Comparison of ENCODE assay signal across 27 mouse cellular contexts in genomic region chr5:76287062-76287461, GRCm38 (mm10). TPM values are rescaled to one million over a fixed set of nuclear protein-coding genes. Genes with fewer than 3 reads are reported as not detected.
DNase-seq lines count a peak whose midpoint lies in the region; ATAC-seq and TF ChIP-seq lines count a peak whose summit lies in the region.
"Had no signal": no experiment of that assay in that cellular context is flagged by ENCODE, and none has a peak within 500 bp of the region (broad histone marks: within the 10 kb centered on the region; RNA-seq: fewer than 3 reads in every experiment).

No protein-coding gene starts in this region.

- H3K9ac ChIP-seq in liver, embryonic 14.5 days (replicated peaks), result no peak overlapping the region
- H3K9ac ChIP-seq in liver, embryonic 11.5 days (ENCODE audit: low read depth, low read length), result no peak overlapping the region
- H3K9ac ChIP-seq: embryonic facial prominence, embryonic 12.5 days; hindbrain, embryonic 14.5 days; limb, embryonic 15.5 days; lung, embryonic 14.5 days; stomach, embryonic 15.5 days had no signal

- WGBS in liver, embryonic 14.5 days (ENCODE audit: insufficient replicate concordance), result 50% methylated on average over 5 of the region's 5 CpGs
- 74% methylated on average over 5 of the region's 5 CpGs for WGBS in liver, embryonic 11.5 days

- no peak for ATAC-seq in liver, embryonic 14.5 days (ENCODE audit: insufficient read depth)
- no peak for ATAC-seq in liver, embryonic 11.5 days (replicated peaks; ENCODE audit: low FRiP score)
- ATAC-seq: forebrain, embryonic 16.5 days had no signal

- H3K4me3 ChIP-seq in gastrocnemius, adult 2 months, result no peak overlapping the region
- H3K4me3 ChIP-seq in liver, embryonic 14.5 days (ENCODE audit: insufficient read depth in 1 of 2, low read depth in 2 of 2, low read length in 2 of 2), result no peak overlapping the region
- H3K4me3 ChIP-seq in liver, embryonic 11.5 days (ENCODE audit: low read depth, low read length), result no peak overlapping the region
- H3K4me3 ChIP-seq: embryonic facial prominence, embryonic 12.5 days; heart, embryonic 10.5 days; limb, embryonic 15.5 days; stomach, embryonic 15.5 days had no signal

- intact Hi-C loops in gastrocnemius, adult 2 months (cut with DNase I), result no loop called here

- no peak for DNase-seq in gastrocnemius, adult 2 months
- DNase-seq in gastrocnemius, postnatal 4 days (ENCODE audit: low spot score in 2 of 2), result no peak
- DNase-seq in liver, embryonic 14.5 days (ENCODE audit: low read depth in 3 of 3, low spot score in 3 of 3), result no peak
- no peak for DNase-seq in liver, embryonic 11.5 days (ENCODE audit: low spot score)
- peak; percentile 29 for DNase-seq in ZHBTc4 (ENCODE audit: low read depth, low spot score)
- no peak for DNase-seq in cerebellum, adult 8-10 months
- no peak for DNase-seq in right cerebral cortex, postnatal 25 days
- no peak for DNase-seq in gastrocnemius, postnatal 10 days
- DNase-seq: adrenal gland, postnatal 10 days; cerebellum, adult 9-10 months; heart, postnatal 14 days; kidney, adult 2 months; kidney, postnatal 36 days; lung, embryonic 14.5 days; midbrain, embryonic 14.5 days; right cerebral cortex, adult 18-20 months had no signal

- H3K27ac ChIP-seq in gastrocnemius, adult 2 months, result no peak overlapping the region
- H3K27ac ChIP-seq in liver, embryonic 14.5 days, result no peak overlapping the region
- H3K27ac ChIP-seq in liver, embryonic 11.5 days (ENCODE audit: low read depth, low read length), result no peak overlapping the region
- H3K27ac ChIP-seq: embryonic facial prominence, embryonic 12.5 days; heart, embryonic 10.5 days; hindbrain, embryonic 14.5 days; limb, embryonic 15.5 days; stomach, embryonic 15.5 days had no signal

- peak; percentile 35; the same call in 1 of the 2 replicates for TF ChIP-seq CTCF in gastrocnemius, adult 2 months (IDR thresholded peaks at IDR 0.05)
- 0 out of 2 replicates have a peak, but pooled peaks have one; percentile 9 for TF ChIP-seq CTCF in liver, embryonic 14.5 days (IDR thresholded peaks at IDR 0.05; ENCODE audit: low read depth)

- no peaks in the 10 kb centered on the region for H3K27me3 ChIP-seq in liver, embryonic 14.5 days (ENCODE audit: control insufficient read depth, insufficient read depth, low read length)
- H3K27me3 ChIP-seq in liver, embryonic 11.5 days (replicated peaks; ENCODE audit: control insufficient read depth, insufficient read depth, low read length), result no peaks in the 10 kb centered on the region
- H3K27me3 ChIP-seq: embryonic facial prominence, embryonic 12.5 days; limb, embryonic 15.5 days; stomach, embryonic 15.5 days had no signal

- H3K4me2 ChIP-seq in liver, embryonic 14.5 days (ENCODE audit: low read depth), result no peak overlapping the region
- no peak overlapping the region for H3K4me2 ChIP-seq in liver, embryonic 11.5 days
- H3K4me2 ChIP-seq: embryonic facial prominence, embryonic 12.5 days; hindbrain, embryonic 14.5 days; limb, embryonic 15.5 days; lung, embryonic 14.5 days; stomach, embryonic 15.5 days had no signal

- H3K9me3 ChIP-seq in liver, embryonic 14.5 days (ENCODE audit: control insufficient read depth, low read length), result no peaks in the 10 kb centered on the region
- no peaks in the 10 kb centered on the region for H3K9me3 ChIP-seq in liver, embryonic 11.5 days (ENCODE audit: control insufficient read depth, low read length)
- H3K9me3 ChIP-seq: embryonic facial prominence, embryonic 12.5 days; G1E; heart, embryonic 10.5 days; limb, embryonic 15.5 days; stomach, embryonic 15.5 days had no signal

- TF ChIP-seq EP300 in liver, embryonic 14.5 days (IDR thresholded peaks at IDR 0.05; ENCODE audit: low read depth), result no peak

- H3K36me3 ChIP-seq in liver, embryonic 14.5 days (replicated peaks; ENCODE audit: control insufficient read depth, insufficient read depth, low read depth), result no peaks in the 10 kb centered on the region
- no peaks in the 10 kb centered on the region for H3K36me3 ChIP-seq in liver, embryonic 11.5 days (ENCODE audit: control insufficient read depth, insufficient read depth, low read length)
- H3K36me3 ChIP-seq: embryonic facial prominence, embryonic 12.5 days; heart, embryonic 10.5 days; stomach, embryonic 15.5 days had no signal

- H3K4me1 ChIP-seq in liver, embryonic 14.5 days (replicated peaks; ENCODE audit: control insufficient read depth in 2 of 2, insufficient read depth in 2 of 2, low read length in 1 of 2), result peaks cover 0 to 2% of the 10 kb centered on the region in 2 experiments; a peak in 1 of 4 replicates
- H3K4me1 ChIP-seq in liver, embryonic 11.5 days (replicated peaks; ENCODE audit: control insufficient read depth, insufficient read depth, low read length), result 0 out of 2 replicates have a peak, but pooled peaks cover 6% of the 10 kb centered on the region
- H3K4me1 ChIP-seq: embryonic facial prominence, embryonic 12.5 days; heart, embryonic 10.5 days; limb, embryonic 15.5 days; stomach, embryonic 15.5 days had no signal

RNA-seq across cellular contexts. Expression of gene Clock, which starts 17.5 kb away (rescaled TPM):
- 10 to 100 TPM; 20.4 to 32.5 TPM for total RNA-seq in gastrocnemius, adult 2 months (2021)
- 10 to 100 TPM; 20.5 to 25.1 TPM for total RNA-seq in gastrocnemius, postnatal 4 days (2021)
- 1.2 and 1.6 TPM in 2 replicates for polyA plus RNA-seq in liver, embryonic 14.5 days (2012; rRNA removed)
- polyA plus RNA-seq in liver, embryonic 14.5 days (2014; fragmentation: Nextera tagmentation; extraction: Ambion mirVana), result 1.7 TPM in 2 replicates
- 6.6 and 8.2 TPM in 2 replicates for polyA plus RNA-seq in liver, embryonic 11.5 days (2014; fragmentation: Nextera tagmentation; extraction: Ambion mirVana)
- 10 to 100 TPM; 14.1 to 19.6 TPM for total RNA-seq in gastrocnemius, postnatal 10 days (2021)

RNA-seq across cellular contexts. Expression of gene Pdcl2, which starts 43.9 kb away (rescaled TPM):
- total RNA-seq in gastrocnemius, adult 2 months (2021), result not detected
- not detected for total RNA-seq in gastrocnemius, postnatal 4 days (2021)
- polyA plus RNA-seq in liver, embryonic 14.5 days (2012; rRNA removed), result not detected in 2 replicates
- polyA plus RNA-seq in liver, embryonic 14.5 days (2014; fragmentation: Nextera tagmentation; extraction: Ambion mirVana), result not detected in 2 replicates
- polyA plus RNA-seq in liver, embryonic 11.5 days (2014; fragmentation: Nextera tagmentation; extraction: Ambion mirVana), result not detected in 2 replicates
- not detected for total RNA-seq in gastrocnemius, postnatal 10 days (2021)
- total RNA-seq: adrenal gland, postnatal 10 days; G1E; gastrocnemius, adult 8-10 months; heart, postnatal 14 days; layer of hippocampus, postnatal 14 days; left cerebral cortex, postnatal 25 days had no signal
- polyA plus RNA-seq: cortical plate, adult 2 months; embryonic facial prominence, embryonic 12.5 days; forebrain, embryonic 16.5 days; G1E; heart, embryonic 10.5 days; hindbrain, embryonic 14.5 days; limb, embryonic 15.5 days; lung, embryonic 14.5 days; midbrain, embryonic 14.5 days; stomach, embryonic 15.5 days had no signal
